ENCODE assay signal across 7 mouse cellular contexts in genomic region chr7:45589173-45589572, GRCm38 (mm10). TPM values are rescaled to one million over a fixed set of nuclear protein-coding genes. Genes with fewer than 3 reads are reported as not detected.
DNase-seq lines count a peak whose midpoint lies in the region; ATAC-seq lines count a peak whose summit lies in the region.

No protein-coding gene starts in this region.

- no peak overlapping the region for H3K27ac ChIP-seq in embryonic facial prominence, embryonic 11.5 days (replicated peaks; ENCODE audit: low read depth, low read length)
- peak overlapping the region; percentile 68; the same call in 1 of the 2 replicates for H3K27ac ChIP-seq in limb, embryonic 10.5 days
- peak overlapping the region; percentile 65 for H3K27ac ChIP-seq in midbrain, embryonic 14.5 days (replicated peaks; ENCODE audit: low read depth, low read length)

- no peaks in the 10 kb centered on the region for H3K27me3 ChIP-seq in embryonic facial prominence, embryonic 11.5 days (ENCODE audit: control insufficient read depth, insufficient read depth, low read length)
- H3K27me3 ChIP-seq in limb, embryonic 10.5 days (ENCODE audit: low read depth, poor library complexity, severe bottlenecking) = no peaks in the 10 kb centered on the region
- H3K27me3 ChIP-seq in midbrain, embryonic 14.5 days (ENCODE audit: control insufficient read depth, insufficient read depth, low read length) = no peaks in the 10 kb centered on the region

- no peaks in the 10 kb centered on the region for H3K9me3 ChIP-seq in embryonic facial prominence, embryonic 11.5 days (replicated peaks; ENCODE audit: control insufficient read depth, low read length)
- H3K9me3 ChIP-seq in limb, embryonic 10.5 days (replicated peaks) = no peaks in the 10 kb centered on the region
- no peaks in the 10 kb centered on the region for H3K9me3 ChIP-seq in midbrain, embryonic 14.5 days (ENCODE audit: control insufficient read depth, low read length)

- peak overlapping the region; percentile 43 for H3K4me2 ChIP-seq in embryonic facial prominence, embryonic 11.5 days (ENCODE audit: low read depth, low read length)
- peak overlapping the region; percentile 59 for H3K4me2 ChIP-seq in midbrain, embryonic 14.5 days (ENCODE audit: low read length)

- no peaks in the 10 kb centered on the region for H3K4me1 ChIP-seq in embryonic facial prominence, embryonic 11.5 days (ENCODE audit: control insufficient read depth, insufficient read depth, low read length)
- H3K4me1 ChIP-seq in limb, embryonic 10.5 days = 0 out of 2 replicates have a peak, but pooled peaks cover 6% of the 10 kb centered on the region
- no peaks in the 10 kb centered on the region for H3K4me1 ChIP-seq in midbrain, embryonic 14.5 days (ENCODE audit: control insufficient read depth, insufficient read depth, low read length)

- 0 out of 2 replicates have a peak overlapping the region, but pooled peaks have one; percentile 18 for H3K9ac ChIP-seq in embryonic facial prominence, embryonic 11.5 days (replicated peaks; ENCODE audit: low read length)
- peak overlapping the region; percentile 44; the same call in 1 of the 2 replicates for H3K9ac ChIP-seq in midbrain, embryonic 14.5 days (replicated peaks; ENCODE audit: low read length)

- H3K36me3 ChIP-seq in embryonic facial prominence, embryonic 11.5 days (replicated peaks; ENCODE audit: control insufficient read depth, insufficient read depth, low read depth, low read length) = no peaks in the 10 kb centered on the region
- H3K36me3 ChIP-seq in limb, embryonic 10.5 days = peaks cover 39% of the 10 kb centered on the region
- H3K36me3 ChIP-seq in midbrain, embryonic 14.5 days (ENCODE audit: control insufficient read depth, insufficient read depth, low read length) = peaks cover 14% of the 10 kb centered on the region; the same call in 1 of the 2 replicates

- 7% methylated on average over 19 of the region's 19 CpGs for WGBS in embryonic facial prominence, embryonic 11.5 days
- WGBS in limb, embryonic 10.5 days = 5% methylated on average over 19 of the region's 19 CpGs
- 5% methylated on average over 19 of the region's 19 CpGs for WGBS in midbrain, embryonic 14.5 days

- ATAC-seq in embryonic facial prominence, embryonic 11.5 days (replicated peaks; ENCODE audit: insufficient number of reproducible peaks, low FRiP score, low TSS enrichment, low read depth) = peak; percentile 96
- peak; percentile 86 for ATAC-seq in granulocyte monocyte progenitor cell, adult 5-6 weeks (replicated peaks; ENCODE audit: poor library complexity, severe bottlenecking)
- ATAC-seq in midbrain, embryonic 14.5 days (ENCODE audit: low FRiP score, low TSS enrichment) = peak; percentile 98

- peak; percentile 95 for DNase-seq in adrenal gland, postnatal 14 days
- DNase-seq in embryonic facial prominence, embryonic 11.5 days (ENCODE audit: low spot score) = peak; percentile 93
- DNase-seq in kidney, adult 11 months = peak; percentile 97
- peak; percentile 91 for DNase-seq in limb, embryonic 10.5 days (ENCODE audit: low spot score)
- peak; percentile 96 for DNase-seq in midbrain, embryonic 14.5 days
- peak; percentile 71 to 86 for DNase-seq in spleen, adult 18-20 months

- H3K4me3 ChIP-seq in embryonic facial prominence, embryonic 11.5 days (ENCODE audit: low read depth, low read length) = peak overlapping the region; percentile 19
- peak overlapping the region; percentile 47 for H3K4me3 ChIP-seq in limb, embryonic 10.5 days
- peak overlapping the region; percentile 36 for H3K4me3 ChIP-seq in midbrain, embryonic 14.5 days (replicated peaks; ENCODE audit: low read depth, low read length)

RNA-seq across cellular contexts. Expression of gene Bcat2, which starts 19.2 kb away (rescaled TPM):
- 149 and 151 TPM in 2 replicates for total RNA-seq in adrenal gland, postnatal 14 days (2021)
- polyA plus RNA-seq in embryonic facial prominence, embryonic 11.5 days (2014; fragmentation: Nextera tagmentation; extraction: Ambion mirVana) = 47.0 and 47.3 TPM in 2 replicates
- 69.1 and 81.6 TPM in 2 replicates for total RNA-seq in granulocyte monocyte progenitor cell, adult 5-6 weeks (2014; fragmentation: Nextera tagmentation)
- total RNA-seq in granulocyte monocyte progenitor cell, adult 5-6 weeks (2017) = 38.9 and 42.7 TPM in 2 replicates
- 65.8 and 68.0 TPM in 2 replicates for polyA plus RNA-seq in limb, embryonic 10.5 days (2016; fragmentation: Nextera tagmentation; extraction: Ambion mirVana)
- polyA plus RNA-seq in midbrain, embryonic 14.5 days (2014; fragmentation: Nextera tagmentation; extraction: Ambion mirVana) = 14.9 and 16.9 TPM in 2 replicates

RNA-seq across cellular contexts. Expression of gene Fgf21, which starts 26.1 kb away (rescaled TPM):
- 0.37 TPM in 1 of 2 replicates, not detected in the other for total RNA-seq in adrenal gland, postnatal 14 days (2021)
- 0.22 TPM in 1 of 2 replicates, not detected in the other for polyA plus RNA-seq in embryonic facial prominence, embryonic 11.5 days (2014; fragmentation: Nextera tagmentation; extraction: Ambion mirVana)
- not detected in 2 replicates for total RNA-seq in granulocyte monocyte progenitor cell, adult 5-6 weeks (2014; fragmentation: Nextera tagmentation)
- total RNA-seq in granulocyte monocyte progenitor cell, adult 5-6 weeks (2017) = not detected in 2 replicates
- polyA plus RNA-seq in limb, embryonic 10.5 days (2016; fragmentation: Nextera tagmentation; extraction: Ambion mirVana) = not detected in 2 replicates
- not detected in 2 replicates for polyA plus RNA-seq in midbrain, embryonic 14.5 days (2014; fragmentation: Nextera tagmentation; extraction: Ambion mirVana)

RNA-seq across cellular contexts. Expression of gene Fut1, which starts 27.9 kb away (rescaled TPM):
- total RNA-seq in adrenal gland, postnatal 14 days (2021) = 0.11 TPM in 1 of 2 replicates, not detected in the other
- polyA plus RNA-seq in embryonic facial prominence, embryonic 11.5 days (2014; fragmentation: Nextera tagmentation; extraction: Ambion mirVana) = 0.38 TPM in 1 of 2 replicates, not detected in the other
- not detected in 2 replicates for total RNA-seq in granulocyte monocyte progenitor cell, adult 5-6 weeks (2014; fragmentation: Nextera tagmentation)
- not detected in 2 replicates for total RNA-seq in granulocyte monocyte progenitor cell, adult 5-6 weeks (2017)
- not detected in 2 replicates for polyA plus RNA-seq in limb, embryonic 10.5 days (2016; fragmentation: Nextera tagmentation; extraction: Ambion mirVana)
- polyA plus RNA-seq in midbrain, embryonic 14.5 days (2014; fragmentation: Nextera tagmentation; extraction: Ambion mirVana) = not detected in 2 replicates

RNA-seq across cellular contexts. Expression of gene Izumo1, which starts 32.4 kb away (rescaled TPM):
- total RNA-seq in adrenal gland, postnatal 14 days (2021) = 0.56 and 0.82 TPM in 2 replicates
- 0.08 and 0.11 TPM in 2 replicates for polyA plus RNA-seq in embryonic facial prominence, embryonic 11.5 days (2014; fragmentation: Nextera tagmentation; extraction: Ambion mirVana)
- not detected in 2 replicates for total RNA-seq in granulocyte monocyte progenitor cell, adult 5-6 weeks (2014; fragmentation: Nextera tagmentation)
- 0.34 TPM in 1 of 2 replicates, not detected in the other for total RNA-seq in granulocyte monocyte progenitor cell, adult 5-6 weeks (2017)
- polyA plus RNA-seq in limb, embryonic 10.5 days (2016; fragmentation: Nextera tagmentation; extraction: Ambion mirVana) = 0.24 TPM in 1 of 2 replicates, not detected in the other
- not detected in 2 replicates for polyA plus RNA-seq in midbrain, embryonic 14.5 days (2014; fragmentation: Nextera tagmentation; extraction: Ambion mirVana)

RNA-seq across cellular contexts. Expression of gene Hsd17b14, which starts 34.5 kb away (rescaled TPM):
- 0.67 and 1.2 TPM in 2 replicates for total RNA-seq in adrenal gland, postnatal 14 days (2021)
- 0.53 and 0.68 TPM in 2 replicates for polyA plus RNA-seq in embryonic facial prominence, embryonic 11.5 days (2014; fragmentation: Nextera tagmentation; extraction: Ambion mirVana)
- total RNA-seq in granulocyte monocyte progenitor cell, adult 5-6 weeks (2014; fragmentation: Nextera tagmentation) = 4.4 TPM in 1 of 2 replicates, not detected in the other
- 0.26 and 0.41 TPM in 2 replicates for total RNA-seq in granulocyte monocyte progenitor cell, adult 5-6 weeks (2017)
- polyA plus RNA-seq in limb, embryonic 10.5 days (2016; fragmentation: Nextera tagmentation; extraction: Ambion mirVana) = 1.0 and 1.1 TPM in 2 replicates
- not detected in 2 replicates for polyA plus RNA-seq in midbrain, embryonic 14.5 days (2014; fragmentation: Nextera tagmentation; extraction: Ambion mirVana)
